Mouse (Mus musculus) CH12.LX (cell line): ENCODE measurements around the gene Arsb.

ENCODE experiments used
- CTCF ChIP-seq, 2 experiments: IDR thresholded peaks in 1 of 2; conservative IDR thresholded peaks in 1 of 2; 2 replicates each; pipeline ENCODE4 v1.5.1; 2011 to 2012; ENCODE audit warnings: low read depth in 2 of 2, low read length in 2 of 2, improper control_type of control experiment in 1 of 2, inconsistent platforms in 1 of 2, mild to moderate bottlenecking in 1 of 2, moderate library complexity in 1 of 2
- E2F4 ChIP-seq: IDR thresholded peaks from 2 replicates; pipeline ENCODE4 v1.6.1; 2011; ENCODE audit warnings: low read depth, low read length, improper control_type of control experiment; ENCODE audit not compliant: insufficient replicate concordance
- ELF1 ChIP-seq: IDR thresholded peaks from 2 replicates; pipeline ENCODE4 v1.6.1; 2014; ENCODE audit warnings: low read depth, mild to moderate bottlenecking, inconsistent platforms, low read length, improper control_type of control experiment
- EP300 ChIP-seq: IDR thresholded peaks from 2 replicates; pipeline ENCODE4 v1.6.1; 2011; ENCODE audit warnings: low read length, improper control_type of control experiment
- MAX ChIP-seq: IDR thresholded peaks from 2 replicates; pipeline ENCODE4 v1.6.1; 2011; ENCODE audit warnings: low read length, improper control_type of control experiment
- POLR2A ChIP-seq: IDR thresholded peaks from 2 replicates; pipeline ENCODE4 v1.6.1; 2011; ENCODE audit warnings: low read depth, mild to moderate bottlenecking, improper control_type of control experiment, low read length
- TCF12 ChIP-seq: IDR thresholded peaks from 2 replicates; pipeline ENCODE4 v1.6.1; 2014; ENCODE audit warnings: low read depth, mild to moderate bottlenecking, inconsistent platforms, low read length, improper control_type of control experiment
- ZC3H11A ChIP-seq: IDR thresholded peaks from 2 replicates; pipeline ENCODE4 v1.6.1; 2012; ENCODE audit warnings: low read depth, mild to moderate bottlenecking, inconsistent platforms, low read length, improper control_type of control experiment
- ZNF384 ChIP-seq: IDR thresholded peaks from 2 replicates; pipeline ENCODE4 v1.6.1; 2012; ENCODE audit warnings: low read depth, low read length, improper control_type of control experiment, inconsistent platforms

- no peak for TF ChIP-seq E2F4
- no peak for TF ChIP-seq EP300
- TF ChIP-seq POLR2A: no peak
- TF ChIP-seq ELF1: no peak
- no peak for TF ChIP-seq MAX
- no peak for TF ChIP-seq CTCF (conservative IDR thresholded peaks at IDR 0.05 in 1 of 2, IDR thresholded peaks at IDR 0.05 in 1 of 2; ENCODE audit: low read depth in 2 of 2, low read length in 2 of 2)
- TF ChIP-seq ZNF384: no peak
- TF ChIP-seq TCF12: no peak
- no peak for TF ChIP-seq ZC3H11A
Measured at GRCm38 (mm10) chr13:93989208-93989607, 217.8 kb downstream of the Arsb start.
